Comparison of ENCODE assay signal across 9 mouse cellular contexts in the genomic region with DNA sequence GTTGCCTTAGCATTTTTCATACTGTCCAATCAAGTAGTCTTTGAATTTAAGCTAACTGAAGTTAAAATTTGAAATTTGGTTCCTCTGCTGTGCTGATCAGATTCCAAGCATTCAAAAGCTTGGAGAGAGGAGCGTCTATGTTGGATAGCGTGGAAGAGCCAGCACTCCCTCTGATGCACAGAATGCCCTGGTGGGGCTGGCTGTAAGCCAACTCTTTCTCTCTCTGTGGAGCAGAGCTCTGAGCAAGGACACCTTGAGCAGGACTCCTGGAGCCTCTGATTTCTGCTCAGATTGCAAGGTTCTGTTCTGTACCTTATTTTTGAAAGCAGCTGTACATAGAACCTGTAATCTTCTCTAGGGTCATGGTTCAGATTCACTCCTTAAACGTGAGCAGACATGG. TPM values are rescaled to one million over a fixed set of nuclear protein-coding genes. Genes with fewer than 3 reads are reported as not detected.
DNase-seq lines count a peak whose midpoint lies in the region; ATAC-seq and TF ChIP-seq lines count a peak whose summit lies in the region.
"Had no signal": no experiment of that assay in that cellular context is flagged by ENCODE, and none has a peak within 500 bp of the region (broad histone marks: within the 10 kb centered on the region; RNA-seq: fewer than 3 reads in every experiment).

No protein-coding gene starts in this region.

- DNase-seq in cerebellum, adult 11-12 months, result peak; percentile 26
- no peak for DNase-seq in liver, postnatal 0 days
- no peak for DNase-seq in liver
- peak; percentile 24 for DNase-seq in heart, postnatal 36 days
- no peak for DNase-seq in frontal cortex, adult 2 months (ENCODE audit: extremely low spot score in 1 of 2, low spot score in 1 of 2)
- no peak for DNase-seq in lung, postnatal 25 days (ENCODE audit: low spot score)

- H3K9me3 ChIP-seq in liver, postnatal 0 days (ENCODE audit: low read length), result no peaks in the 10 kb centered on the region
- H3K9me3 ChIP-seq: limb, embryonic 15.5 days had no signal

- no peak overlapping the region for H3K4me2 ChIP-seq in liver, postnatal 0 days (ENCODE audit: low read depth, low read length)
- H3K4me2 ChIP-seq: limb, embryonic 15.5 days had no signal

- intact Hi-C loops in heart, postnatal 36 days (cut with DNase I), result loop anchor here (2.0 kb wide), 1 partner anchor 17 kb away; the partner anchor contains the start of gene Sppl2a

- TF ChIP-seq CTCF in liver, postnatal 0 days (IDR thresholded peaks at IDR 0.05; ENCODE audit: low read depth), result no peak

- H3K4me1 ChIP-seq in liver, postnatal 0 days (ENCODE audit: insufficient read depth), result peaks cover 4% of the 10 kb centered on the region; the same call in 1 of the 2 replicates
- peaks cover 12% of the 10 kb centered on the region for H3K4me1 ChIP-seq in brown adipose tissue, adult 24 weeks (ENCODE audit: control insufficient read depth, insufficient read depth, insufficient read length, low read length)
- H3K4me1 ChIP-seq: limb, embryonic 15.5 days had no signal

- H3K27me3 ChIP-seq in liver, postnatal 0 days (ENCODE audit: insufficient read depth, low read length), result no peaks in the 10 kb centered on the region
- H3K27me3 ChIP-seq: limb, embryonic 15.5 days had no signal

- no peak overlapping the region; the same call in 1 of the 2 replicates for H3K9ac ChIP-seq in liver, postnatal 0 days (replicated peaks)
- H3K9ac ChIP-seq: limb, embryonic 15.5 days had no signal

- H3K27ac ChIP-seq in liver, postnatal 0 days (ENCODE audit: low read depth), result peak overlapping the region; percentile 26; the same call in 1 of the 2 replicates
- peak overlapping the region; percentile 93 for H3K27ac ChIP-seq in brown adipose tissue, adult 24 weeks (replicated peaks; ENCODE audit: low read depth, low read length)
- H3K27ac ChIP-seq: limb, embryonic 15.5 days had no signal

- ATAC-seq in cerebellum, adult (ENCODE audit: insufficient number of reproducible peaks, low FRiP score, low TSS enrichment), result no peak
- no peak for ATAC-seq in liver, postnatal 0 days

- no peak for TF ChIP-seq EP300 in liver, postnatal 0 days (IDR thresholded peaks at IDR 0.05; ENCODE audit: low read depth)

- H3K36me3 ChIP-seq in liver, postnatal 0 days (replicated peaks; ENCODE audit: insufficient read depth, low read length), result no peaks in the 10 kb centered on the region
- H3K36me3 ChIP-seq: limb, embryonic 15.5 days had no signal

- H3K4me3 ChIP-seq in liver, postnatal 0 days (ENCODE audit: low read depth, low read length), result no peak overlapping the region
- no peak overlapping the region for H3K4me3 ChIP-seq in brown adipose tissue, adult 24 weeks (ENCODE audit: insufficient read depth, low read depth, low read length)
- H3K4me3 ChIP-seq: limb, embryonic 15.5 days had no signal

- WGBS in liver, postnatal 0 days (ENCODE audit: insufficient replicate concordance), result 45% methylated on average over 3 of the region's 3 CpGs

RNA-seq across cellular contexts. Expression of gene Sppl2a, which starts 16.8 kb away (rescaled TPM):
- 40.5 and 43.4 TPM in 2 replicates for polyA plus RNA-seq in liver, postnatal 0 days (2015; fragmentation: Nextera tagmentation; extraction: Ambion mirVana)
- 39.5 and 43.1 TPM in 2 replicates for polyA plus RNA-seq in brown adipose tissue, adult 24 weeks (2012; ENCODE audit: insufficient read depth, insufficient read length, missing spikeins)
- total RNA-seq in heart, postnatal 36 days (2021), result 10 to 100 TPM; 54.8 to 63.8 TPM
- polyA plus RNA-seq in frontal cortex, adult 2 months (2012; rRNA removed), result 20.8 and 25.0 TPM in 2 replicates

RNA-seq across cellular contexts. Expression of gene Ap4e1, which starts 58.7 kb away (rescaled TPM):
- polyA plus RNA-seq in liver, postnatal 0 days (2015; fragmentation: Nextera tagmentation; extraction: Ambion mirVana), result 1.5 and 1.9 TPM in 2 replicates
- polyA plus RNA-seq in brown adipose tissue, adult 24 weeks (2012; ENCODE audit: insufficient read depth, insufficient read length, missing spikeins), result 3.4 and 5.2 TPM in 2 replicates
- total RNA-seq in heart, postnatal 36 days (2021), result 1 to 10 TPM; 6.2 to 6.4 TPM
- 8.7 and 9.9 TPM in 2 replicates for polyA plus RNA-seq in frontal cortex, adult 2 months (2012; rRNA removed)

Comparison
In these comparisons a context has a peak if more than half of its experiments do, and no peak if none do; other contexts are left out.
1. DNase-seq: peak in cerebellum, adult 11-12 months (single experiment) and heart, postnatal 36 days (2 of 2); none in liver, postnatal 0 days (single experiment), liver (single experiment), frontal cortex, adult 2 months (0 of 2) and lung, postnatal 25 days (single experiment).